Mouse (Mus musculus): Measurements from ENCODE around the gene Mthfsd. TPM values are rescaled to one million over a fixed set of nuclear protein-coding genes. Genes with fewer than 3 reads are reported as not detected.
A peak's percentile ranks its signal among the peaks of the same experiment; 100 is the strongest.

Gene Mthfsd
- polyA plus RNA-seq, 1 experiment from 2014 or later, result 45.8 TPM

GRCm38 (mm10) chr8:121079944-121080343 lies 28.2 kb downstream of the Mthfsd start:
- H3K4me3 ChIP-seq, result no peak overlapping the region
- peaks cover 23% of the 10 kb centered on the region for H3K4me1 ChIP-seq (replicated peaks)
- no peak overlapping the region for H3K27ac ChIP-seq (ENCODE audit: poor library complexity, severe bottlenecking)
- H3K36me3 ChIP-seq, result no peaks in the 10 kb centered on the region
- no peak for ATAC-seq (ENCODE audit: insufficient number of reproducible peaks, low FRiP score)
- no peaks in the 10 kb centered on the region for H3K9me3 ChIP-seq (replicated peaks)
- H3K9ac ChIP-seq, result no peak overlapping the region
- H3K4me2 ChIP-seq, result no peak overlapping the region
- WGBS, result 4% methylated on average over 12 of the region's 12 CpGs
- peaks cover 98% of the 10 kb centered on the region for H3K27me3 ChIP-seq (replicated peaks)

DNA sequence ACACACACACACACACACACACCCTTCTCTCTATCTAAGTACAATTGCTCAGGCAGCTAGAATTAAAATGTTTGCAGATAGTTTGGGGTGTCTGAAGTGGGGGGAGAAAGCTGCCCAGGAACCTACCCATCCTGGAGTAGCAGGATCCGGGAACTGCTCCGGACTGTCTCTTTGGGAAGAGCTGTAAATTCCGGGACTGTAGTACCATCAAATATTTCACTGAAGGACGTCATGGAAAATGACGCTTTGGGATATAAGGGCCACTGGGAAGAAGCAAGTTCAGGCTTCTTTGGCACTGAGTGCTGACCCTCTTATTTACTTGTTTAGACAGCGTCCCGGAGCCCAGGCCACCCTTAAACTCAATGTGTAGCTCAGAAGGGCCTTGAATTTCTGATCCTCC lies 29.0 kb downstream of the Mthfsd start:
- Histone ChIP-seq H3K4me3 (no peak overlapping the region), H3K27me3 (replicated peaks) (peaks cover 98% of the 10 kb centered on the region), H3K4me1 (replicated peaks) (peaks cover 15% of the 10 kb centered on the region), H3K9me3 (replicated peaks) (no peaks in the 10 kb centered on the region), H3K36me3 (no peaks in the 10 kb centered on the region), H3K9ac (no peak overlapping the region), H3K27ac (ENCODE audit: poor library complexity, severe bottlenecking) (no peak overlapping the region), H3K4me2 (no peak overlapping the region)
- under 1% methylated on average over 7 of the region's 7 CpGs for WGBS
- no peak for ATAC-seq (ENCODE audit: insufficient number of reproducible peaks, low FRiP score)

- Histone ChIP-seq H3K27me3 (replicated peaks) (peaks cover 98% of the 10 kb centered on the region), H3K4me1 (replicated peaks) (peaks cover 12% of the 10 kb centered on the region), H3K36me3 (no peaks in the 10 kb centered on the region), H3K4me3 (no peak overlapping the region), H3K9ac (no peak overlapping the region), H3K4me2 (no peak overlapping the region), H3K27ac (ENCODE audit: poor library complexity, severe bottlenecking) (no peak overlapping the region), H3K9me3 (replicated peaks) (no peaks in the 10 kb centered on the region)
- WGBS, result 7% methylated on average over 14 of the region's 14 CpGs
- no peak for ATAC-seq (ENCODE audit: insufficient number of reproducible peaks, low FRiP score)
These were observed 29.5 kb downstream of the Mthfsd start for GRCm38 (mm10) chr8:121078721-121079120.

GRCm38 (mm10) chr8:121076555-121076954 lies 31.6 kb downstream of the Mthfsd start:
- peaks cover 14% of the 10 kb centered on the region for H3K4me1 ChIP-seq (replicated peaks)
- H3K36me3 ChIP-seq, result no peaks in the 10 kb centered on the region
- H3K9me3 ChIP-seq (replicated peaks), result no peaks in the 10 kb centered on the region
- ATAC-seq (ENCODE audit: insufficient number of reproducible peaks, low FRiP score), result no peak
- H3K9ac ChIP-seq, result no peak overlapping the region
- H3K4me3 ChIP-seq, result no peak overlapping the region
- no peak overlapping the region for H3K27ac ChIP-seq (ENCODE audit: poor library complexity, severe bottlenecking)
- no peak overlapping the region for H3K4me2 ChIP-seq
- 12% methylated on average over 7 of the region's 7 CpGs for WGBS
- H3K27me3 ChIP-seq (replicated peaks), result peaks cover 97% of the 10 kb centered on the region

- no peak overlapping the region for H3K9ac ChIP-seq
- H3K36me3 ChIP-seq, result no peaks in the 10 kb centered on the region
- no peak for ATAC-seq (ENCODE audit: insufficient number of reproducible peaks, low FRiP score)
- no peak overlapping the region for H3K27ac ChIP-seq (ENCODE audit: poor library complexity, severe bottlenecking)
- no peak overlapping the region for H3K4me3 ChIP-seq
- H3K4me1 ChIP-seq (replicated peaks), result peaks cover 19% of the 10 kb centered on the region
- no peak overlapping the region for H3K4me2 ChIP-seq
- peaks cover 97% of the 10 kb centered on the region for H3K27me3 ChIP-seq (replicated peaks)
- no peaks in the 10 kb centered on the region for H3K9me3 ChIP-seq (replicated peaks)
- WGBS, result 5% methylated on average over 13 of the region's 13 CpGs
These were observed 32.3 kb downstream of the Mthfsd start for GRCm38 (mm10) chr8:121075936-121076335.

DNA sequence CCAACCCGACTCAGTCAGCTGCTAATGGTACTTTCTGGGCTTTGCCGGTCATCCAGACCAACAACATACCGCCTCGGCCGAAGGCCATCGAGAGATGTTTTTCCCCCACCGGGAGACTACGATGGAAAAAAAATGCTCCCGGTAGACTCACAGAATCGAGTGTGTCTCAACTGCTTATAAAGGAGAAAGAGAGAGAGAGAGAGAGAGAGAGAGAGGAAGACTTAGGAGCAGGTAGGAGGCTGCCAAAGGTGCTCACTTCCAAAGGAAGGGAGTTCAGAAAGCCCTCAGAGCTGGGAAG lies 33.4 kb downstream of the Mthfsd start:
- no peak for ATAC-seq (ENCODE audit: insufficient number of reproducible peaks, low FRiP score)
- no peak overlapping the region for H3K9ac ChIP-seq
- peaks cover 16% of the 10 kb centered on the region for H3K4me1 ChIP-seq (replicated peaks)
- H3K27ac ChIP-seq (ENCODE audit: poor library complexity, severe bottlenecking), result no peak overlapping the region
- no peaks in the 10 kb centered on the region for H3K9me3 ChIP-seq (replicated peaks)
- no peak overlapping the region for H3K4me3 ChIP-seq
- H3K36me3 ChIP-seq, result no peaks in the 10 kb centered on the region
- WGBS, result 0% methylated on average over 10 of the region's 10 CpGs
- no peak overlapping the region for H3K4me2 ChIP-seq
- H3K27me3 ChIP-seq (replicated peaks), result peaks cover 97% of the 10 kb centered on the region

GRCm38 (mm10) chr8:121074108-121074847 lies 33.9 kb downstream of the Mthfsd start:
- no peak overlapping the region for H3K4me3 ChIP-seq

DNA sequence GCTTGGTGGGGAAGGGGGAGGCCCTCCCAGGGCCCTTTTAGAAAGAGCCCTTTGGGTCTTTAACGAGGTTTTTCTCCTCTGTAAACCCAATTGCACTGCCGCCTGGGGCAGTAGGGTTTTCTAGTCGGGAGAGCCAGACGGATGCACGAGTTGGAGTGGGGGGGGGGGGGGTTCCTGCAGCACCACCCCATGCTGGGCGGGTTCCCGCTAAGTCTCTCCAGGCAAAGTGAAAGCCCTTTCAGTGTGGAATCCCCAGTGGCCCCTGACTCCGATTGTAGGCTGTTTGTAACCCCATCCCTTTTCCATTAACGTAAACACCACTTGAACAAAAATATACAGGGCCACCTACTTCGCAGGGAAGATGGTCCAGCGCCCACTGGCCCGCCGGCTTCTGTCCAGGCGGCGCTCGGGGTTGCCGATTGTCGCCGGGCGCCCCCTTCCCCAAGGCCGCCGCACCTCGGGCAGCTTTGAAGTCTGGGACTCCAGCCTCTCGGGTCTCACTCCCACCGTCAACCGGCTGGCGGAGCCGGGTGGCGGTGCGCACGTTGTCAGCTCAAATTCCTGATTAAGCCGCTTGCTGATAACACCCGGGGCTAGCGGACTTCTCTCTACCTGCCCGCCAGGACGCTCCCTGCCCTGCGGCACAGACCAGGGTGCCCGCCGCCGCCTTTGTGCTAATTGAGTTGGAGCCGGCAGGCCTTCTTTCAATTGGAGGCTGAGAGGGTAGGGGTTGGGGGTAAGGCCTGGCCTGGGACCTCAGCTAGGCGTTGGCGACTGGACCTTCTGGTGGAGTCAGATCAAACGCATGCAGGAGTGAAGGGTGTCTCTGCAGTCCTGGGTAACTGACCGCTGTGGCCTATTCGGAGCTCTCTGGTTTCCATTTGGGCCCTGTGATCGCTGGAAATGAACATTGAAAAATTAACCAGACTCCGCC lies 34.8 kb downstream of the Mthfsd start:
- no peak for ATAC-seq (ENCODE audit: insufficient number of reproducible peaks, low FRiP score)
- 1% methylated on average over 46 of the region's 48 CpGs for WGBS

More at GRCm38 (mm10) chr8:121074108-121074847, 33.9 kb downstream of the Mthfsd start:
- Histone ChIP-seq H3K9me3 (replicated peaks) (no peaks in the 10 kb centered on the region), H3K27me3 (replicated peaks) (peaks cover 97% of the 10 kb centered on the region), H3K9ac (no peak overlapping the region), H3K27ac (ENCODE audit: poor library complexity, severe bottlenecking) (no peak overlapping the region), H3K36me3 (no peaks in the 10 kb centered on the region), H3K4me2 (no peak overlapping the region), H3K4me1 (replicated peaks) (peaks cover 16% of the 10 kb centered on the region)
- 1% methylated on average over 15 of the region's 15 CpGs for WGBS
- no peak for ATAC-seq (ENCODE audit: insufficient number of reproducible peaks, low FRiP score)

DNA sequence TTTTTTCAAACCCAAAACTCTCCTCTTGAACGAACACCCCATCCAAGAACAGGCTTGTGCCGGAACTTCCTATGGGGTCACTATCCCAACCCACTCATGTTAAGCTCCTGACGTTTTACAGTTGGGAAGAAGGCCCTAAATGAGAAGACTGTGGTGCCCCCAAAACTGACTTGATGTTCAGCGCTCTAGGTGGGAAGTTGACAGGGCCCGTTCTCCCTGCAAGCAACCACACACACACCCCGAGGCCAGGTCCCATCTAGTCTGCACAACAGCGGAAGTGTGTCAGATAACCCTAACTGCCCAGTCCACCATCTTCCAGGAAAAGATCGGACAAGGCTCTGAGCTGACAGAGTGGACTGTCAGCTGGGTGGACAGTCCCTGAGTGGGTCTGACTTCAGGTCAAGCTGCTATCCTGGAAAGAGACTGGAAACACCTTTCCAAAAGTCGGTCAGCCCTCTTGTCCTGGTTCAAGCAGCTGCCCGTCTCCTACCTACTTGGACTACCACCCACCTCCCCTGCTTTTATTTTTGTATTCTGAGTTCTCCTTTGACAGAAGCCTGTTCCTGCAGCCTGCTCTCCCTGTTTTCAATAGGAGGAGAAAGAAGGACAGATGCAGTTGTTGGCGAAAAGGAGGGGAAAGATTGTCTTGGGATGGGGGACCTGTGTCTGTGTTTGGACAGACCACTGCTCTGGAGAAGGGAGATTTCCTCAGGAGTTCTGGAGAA lies 35.6 kb downstream of the Mthfsd start:
- Histone ChIP-seq H3K4me2 (no peak overlapping the region; the same call in 1 of the 2 replicates), H3K9ac (no peak overlapping the region), H3K27me3 (replicated peaks) (peaks cover 97% of the 10 kb centered on the region), H3K4me3 (no peak overlapping the region), H3K27ac (ENCODE audit: poor library complexity, severe bottlenecking) (no peak overlapping the region), H3K36me3 (no peaks in the 10 kb centered on the region), H3K9me3 (replicated peaks) (no peaks in the 10 kb centered on the region), H3K4me1 (replicated peaks) (peaks cover 16% of the 10 kb centered on the region)
- no peak for ATAC-seq (ENCODE audit: insufficient number of reproducible peaks, low FRiP score)
- WGBS, result 11% methylated on average over 11 of the region's 11 CpGs

More for the DNA sequence above, 34.8 kb downstream of the Mthfsd start:
- H3K9ac ChIP-seq, result no peak overlapping the region
- H3K27ac ChIP-seq (ENCODE audit: poor library complexity, severe bottlenecking), result no peak overlapping the region
- H3K27me3 ChIP-seq (replicated peaks), result peaks cover 97% of the 10 kb centered on the region
- H3K4me1 ChIP-seq (replicated peaks), result peaks cover 16% of the 10 kb centered on the region
- H3K36me3 ChIP-seq, result no peaks in the 10 kb centered on the region
- H3K4me3 ChIP-seq, result peak overlapping the region; percentile 26
- H3K9me3 ChIP-seq (replicated peaks), result no peaks in the 10 kb centered on the region
- peak overlapping the region; percentile 50 for H3K4me2 ChIP-seq

GRCm38 (mm10) chr8:121071454-121071853 lies 36.7 kb downstream of the Mthfsd start:
- 3% methylated on average over 12 of the region's 12 CpGs for WGBS
- H3K27ac ChIP-seq (ENCODE audit: poor library complexity, severe bottlenecking), result no peak overlapping the region
- no peaks in the 10 kb centered on the region for H3K9me3 ChIP-seq (replicated peaks)
- ATAC-seq (ENCODE audit: insufficient number of reproducible peaks, low FRiP score), result no peak
- no peak overlapping the region for H3K9ac ChIP-seq
- peaks cover 96% of the 10 kb centered on the region for H3K27me3 ChIP-seq (replicated peaks)
- H3K4me1 ChIP-seq (replicated peaks), result peaks cover 16% of the 10 kb centered on the region
- H3K4me3 ChIP-seq, result no peak overlapping the region
- H3K36me3 ChIP-seq, result no peaks in the 10 kb centered on the region
- 0 out of 2 replicates have a peak overlapping the region, but pooled peaks have one; percentile 11 for H3K4me2 ChIP-seq

DNA sequence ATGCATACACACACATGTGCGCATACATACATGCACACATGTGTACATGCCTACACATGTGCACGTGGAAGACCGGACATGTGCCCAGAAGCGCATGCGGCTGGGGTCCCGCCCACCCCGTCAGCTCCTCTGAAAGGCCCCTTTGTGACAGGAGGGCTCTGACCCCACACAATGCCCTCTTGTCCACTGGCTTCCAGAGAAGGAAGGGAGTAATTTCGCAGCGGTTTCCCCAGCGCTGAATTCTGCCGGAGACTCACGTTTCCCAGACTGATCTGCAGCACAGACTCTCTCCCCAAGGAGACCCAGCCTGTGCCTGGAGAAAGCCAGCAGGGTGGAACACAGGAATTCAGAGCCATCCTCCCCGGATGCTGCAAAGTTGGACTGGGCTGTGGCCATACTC lies 44.5 kb downstream of the Mthfsd start:
- no peaks in the 10 kb centered on the region for H3K9me3 ChIP-seq (replicated peaks)
- H3K27me3 ChIP-seq (replicated peaks), result peaks cover 87% of the 10 kb centered on the region
- ATAC-seq (ENCODE audit: insufficient number of reproducible peaks, low FRiP score), result no peak
- H3K4me2 ChIP-seq, result no peak overlapping the region
- no peaks in the 10 kb centered on the region for H3K36me3 ChIP-seq
- no peak overlapping the region for H3K9ac ChIP-seq
- no peak overlapping the region for H3K4me3 ChIP-seq
- no peaks in the 10 kb centered on the region for H3K4me1 ChIP-seq (replicated peaks)
- no peak overlapping the region for H3K27ac ChIP-seq (ENCODE audit: poor library complexity, severe bottlenecking)
- 60% methylated on average over 13 of the region's 13 CpGs for WGBS
